Mouse (Mus musculus) adrenal gland, postnatal 10 days (tissue): ENCODE results near the gene Gmip. TPM values are rescaled to one million over a fixed set of nuclear protein-coding genes. Genes with fewer than 3 reads are reported as not detected.

ENCODE experiments used
- DNase-seq: peaks from one replicate; pipeline ENCODE4 v3.0.0; 2021; ENCODE audit warnings: mixed read lengths
- total RNA-seq, 2 experiments: library from RNA; stranded (reverse); gene quantifications; 2 replicates each; pipeline ENCODE4 v1.2.3; 2021

Gmip gene
- total RNA-seq, 2 experiments from 2014 or later: 12.2 to 16.9 TPM

DNA sequence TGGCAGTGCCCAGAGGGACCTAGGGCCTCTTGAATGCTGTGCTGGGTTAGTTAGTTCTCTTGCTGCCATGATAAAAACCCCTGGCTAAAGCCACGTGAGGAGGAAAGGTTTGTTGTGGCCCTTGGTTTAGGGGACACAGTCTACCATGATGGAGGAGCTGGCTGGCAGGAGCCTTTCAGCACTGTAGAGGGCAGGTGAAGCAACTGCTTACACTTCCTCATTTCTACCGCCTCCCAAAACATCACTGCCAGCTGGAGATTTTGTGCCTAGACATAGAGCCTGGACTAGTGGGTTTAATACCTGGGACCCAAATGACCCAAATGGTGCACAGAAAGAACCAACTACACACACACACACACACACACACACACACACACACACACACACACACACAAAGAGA is 52.8 kb downstream of the Gmip start:
- no peak for DNase-seq

DNA sequence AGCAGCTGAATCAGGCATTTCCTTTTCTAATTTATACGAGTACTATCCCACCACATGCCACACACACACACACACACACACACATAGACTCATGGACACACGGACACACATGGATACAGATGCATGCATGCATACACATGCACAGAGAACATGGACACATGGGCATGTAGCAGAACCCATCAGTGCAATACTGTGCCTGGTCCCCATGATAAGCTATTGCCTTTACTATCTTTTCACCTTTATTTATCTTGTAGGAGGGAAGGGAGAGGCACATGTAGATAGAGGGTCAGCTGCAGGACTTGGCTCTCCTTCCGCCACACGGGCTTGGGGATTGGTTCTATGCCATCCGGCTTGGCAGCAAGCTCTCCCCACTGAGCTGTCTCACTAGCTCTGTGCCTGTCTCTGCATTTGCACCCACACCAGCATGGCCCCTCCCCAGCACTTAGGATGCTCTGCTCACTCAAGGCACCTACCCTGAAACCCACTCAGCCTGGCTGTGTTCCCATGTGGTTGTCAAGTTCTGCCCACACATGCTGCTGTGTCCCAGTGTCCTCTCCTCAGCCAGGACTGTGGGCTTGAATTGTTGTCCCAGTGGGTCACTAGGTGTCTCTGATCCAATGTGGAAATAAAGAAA is 55.0 kb downstream of the Gmip start:
- DNase-seq: no peak

DNA sequence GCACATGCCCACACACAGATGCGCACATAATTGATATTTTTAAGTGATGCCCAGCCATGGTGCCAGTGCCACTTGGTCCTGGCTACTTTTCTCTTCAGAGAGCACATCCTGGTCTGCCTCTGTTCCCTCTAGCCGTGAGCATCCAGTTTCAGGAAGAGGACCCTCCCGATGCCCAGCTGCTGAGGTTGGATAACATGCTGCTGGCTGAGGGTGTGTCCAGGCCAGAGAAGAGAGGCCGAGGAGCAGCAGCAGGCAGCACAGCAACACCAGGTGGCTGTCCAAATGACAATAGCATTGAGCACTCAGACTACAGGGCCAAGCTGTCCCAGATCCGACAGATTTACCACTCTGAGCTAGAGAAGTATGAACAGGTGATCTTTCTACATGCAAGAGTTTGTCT is 55.7 kb downstream of the Gmip start:
- DNase-seq: no peak

DNA sequence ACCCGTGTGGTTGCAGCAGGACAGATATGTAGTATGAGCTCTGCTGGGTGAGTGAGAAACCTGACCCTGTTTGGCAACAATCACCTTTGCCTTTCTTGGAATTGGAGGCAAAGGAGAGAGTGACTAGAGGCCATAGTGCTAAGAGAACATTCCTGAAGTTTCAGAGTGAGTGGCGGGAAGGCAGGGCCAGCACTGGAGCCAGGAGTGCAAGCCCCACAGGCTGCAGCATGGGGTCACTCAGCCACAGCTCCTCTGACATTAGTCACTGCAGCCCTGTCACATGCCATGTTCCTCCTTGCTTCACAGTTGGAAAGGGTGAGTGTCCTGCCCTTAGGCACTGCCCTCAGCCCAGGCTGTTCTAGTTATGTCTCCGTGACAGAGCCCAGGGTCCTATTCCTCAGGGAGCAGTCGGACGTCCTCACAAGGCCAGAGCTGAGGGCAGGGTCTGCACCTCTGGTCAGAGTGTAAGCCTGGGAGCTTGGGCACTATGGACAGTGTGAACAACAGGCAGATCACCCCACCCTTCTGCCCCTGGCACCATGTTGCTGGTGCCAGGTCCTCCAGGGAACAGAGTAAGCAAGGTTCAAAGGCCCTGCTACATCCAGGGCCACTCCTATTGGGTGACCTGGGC is 59.3 kb downstream of the Gmip start:
- DNase-seq: no peak

DNA sequence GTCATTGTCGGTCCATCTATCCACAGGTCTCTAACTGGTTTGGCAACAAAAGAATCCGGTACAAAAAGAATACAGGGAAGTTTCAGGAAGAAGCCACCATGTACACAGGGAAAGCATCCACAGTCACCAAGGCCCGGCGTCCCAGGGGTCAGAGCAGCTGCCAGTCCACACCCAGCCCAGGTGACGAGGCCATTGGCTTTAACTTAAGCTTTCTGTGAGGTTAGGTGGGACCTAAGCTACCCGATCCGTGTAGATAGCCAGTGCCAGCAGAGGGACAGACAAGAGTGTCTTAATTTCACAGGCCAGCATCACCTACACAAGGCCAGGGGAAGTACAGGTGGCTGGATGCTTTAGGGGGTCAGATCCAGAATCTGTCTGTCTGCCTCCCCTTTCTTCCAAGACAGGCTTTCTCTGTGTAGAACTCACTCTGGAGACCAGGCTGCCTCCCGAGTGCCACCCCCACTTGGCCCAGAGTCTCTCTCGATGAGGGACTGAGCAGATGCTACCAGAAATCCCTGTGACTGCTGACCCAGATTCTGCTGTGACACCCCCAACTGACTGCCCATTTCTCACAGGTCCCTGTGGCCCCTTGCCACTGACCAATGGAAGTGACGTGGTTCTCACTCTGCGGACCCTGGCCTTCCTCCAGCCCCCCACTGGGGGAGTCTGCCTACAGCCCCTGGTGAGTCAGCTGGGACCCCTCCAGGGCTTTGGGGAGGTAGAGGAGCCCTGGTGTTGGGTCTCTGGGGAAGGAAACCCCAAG is 61.7 kb downstream of the Gmip start:
- DNase-seq: no peak

DNA sequence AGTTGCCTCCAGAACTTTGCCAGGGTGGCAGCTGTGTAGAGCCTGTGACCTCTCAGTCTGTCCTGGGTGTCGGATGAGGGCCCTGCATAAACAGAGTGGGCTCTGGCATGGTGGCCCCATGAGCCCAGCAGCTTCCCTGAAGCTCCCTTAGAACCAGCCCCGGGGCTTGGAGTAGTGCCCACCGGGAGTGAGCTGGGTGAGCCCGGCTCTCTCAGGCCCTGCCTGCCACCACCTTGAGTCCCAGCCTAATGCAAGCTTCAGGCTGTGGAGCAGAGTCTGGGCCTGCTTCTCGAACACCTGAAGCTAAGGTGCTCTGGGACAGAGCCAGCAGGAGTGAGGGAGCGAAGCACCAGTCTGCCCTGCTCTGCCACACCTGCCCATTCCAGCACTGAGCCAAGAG is 62.4 kb downstream of the Gmip start:
- DNase-seq: no peak

Other genes starting within 250 kb of the Gmip start
- gene Zfp868, start 183.1 kb upstream of the Gmip start, total RNA-seq: 10 to 100 TPM; 12.4 to 15.1 TPM
- gene Zfp964, start 154.2 kb upstream of the Gmip start, total RNA-seq: 1 to 10 TPM; 2.4 to 3.8 TPM
- gene Zfp869, start 98.0 kb upstream of the Gmip start, total RNA-seq: 10 to 100 TPM; 20.5 to 21.6 TPM
- gene Zfp963, start 58.7 kb upstream of the Gmip start, total RNA-seq: 1 to 10 TPM; 3.7 to 4.3 TPM
- 1 to 10 TPM in 1 of 2 experiments, not detected in 1; 2.8 TPM for gene Gm20422, start 33.8 kb upstream of the Gmip start, total RNA-seq
- gene Atp13a1, start 17.5 kb upstream of the Gmip start, total RNA-seq: 10 to 100 TPM; 33.0 to 33.3 TPM
- gene Zfp866, start 17.5 kb upstream of the Gmip start, total RNA-seq: 10 to 100 TPM; 17.6 to 27.2 TPM
- gene Lpar2, start 13.8 kb downstream of the Gmip start, total RNA-seq: 1 to 10 TPM in 1 of 2 experiments, under 1 TPM in 1; 0.96 to 1.1 TPM
- gene Pbx4, start 23.8 kb downstream of the Gmip start, total RNA-seq: 1 to 10 TPM; 1.2 to 1.7 TPM
- gene Cilp2, start 79.0 kb downstream of the Gmip start, total RNA-seq: 1 to 10 TPM in 1 of 2 experiments, under 1 TPM in 1; 0.64 to 1.5 TPM
- gene Tssk6, start 93.5 kb downstream of the Gmip start, total RNA-seq: under 1 TPM; 0.79 to 0.84 TPM
- 100 to 1,000 TPM; 237 to 261 TPM for gene Ndufa13, start 93.9 kb downstream of the Gmip start, total RNA-seq
- 1 to 10 TPM; 5.5 TPM for gene Yjefn3, start 94.0 kb downstream of the Gmip start, total RNA-seq
- 10 to 100 TPM; 84.4 to 90.0 TPM for gene Gatad2a, start 187.7 kb downstream of the Gmip start, total RNA-seq
- gene Mau2, start 234.1 kb downstream of the Gmip start, total RNA-seq: 10 to 100 TPM; 53.8 to 56.2 TPM
- gene Sugp1, start 234.1 kb downstream of the Gmip start, total RNA-seq: 10 to 100 TPM; 24.1 to 29.7 TPM